Mouse (Mus musculus): ENCODE results near the gene Mgst2. TPM values are rescaled to one million over a fixed set of nuclear protein-coding genes. Genes with fewer than 3 reads are reported as not detected.

Gene Mgst2
- polyA plus RNA-seq, 2 experiments = 0.99 to 6.0 TPM

- WGBS = 45% methylated on average over 8 of the region's 8 CpGs
- Histone ChIP-seq H3K4me1 (ENCODE audit: control insufficient read depth, insufficient read depth, low read length) (peaks cover 33% of the 10 kb centered on the region), H3K27me3 (ENCODE audit: control insufficient read depth, insufficient read depth, low read length) (no peaks in the 10 kb centered on the region), H3K4me3 (replicated peaks; ENCODE audit: low read length) (no peak overlapping the region), H3K9ac (ENCODE audit: low read depth, low read length, severe bottlenecking) (no peak overlapping the region), H3K9me3 (ENCODE audit: control insufficient read depth, low read length) (0 out of 2 replicates have a peak, but pooled peaks cover 3% of the 10 kb centered on the region), H3K36me3 (ENCODE audit: control insufficient read depth, insufficient read depth, low read length) (no peaks in the 10 kb centered on the region), H3K4me2 (replicated peaks; ENCODE audit: low read depth, low read length, severe bottlenecking) (no peak overlapping the region), H3K27ac (replicated peaks; ENCODE audit: low read depth, low read length) (no peak overlapping the region)
- ATAC-seq (ENCODE audit: low FRiP score, low read depth) (no peak), DNase-seq (ENCODE audit: low spot score) (peak; percentile 17)
- TF ChIP-seq POLR2A (IDR thresholded peaks at IDR 0.05; ENCODE audit: borderline replicate concordance, extremely low read depth, insufficient read depth, insufficient read length) = no peak
Observed at GRCm38 (mm10) chr3:51703478-51703877, 43.3 kb downstream of the Mgst2 start.

- Histone ChIP-seq H3K4me3 (replicated peaks; ENCODE audit: low read length) (no peak overlapping the region), H3K4me2 (replicated peaks; ENCODE audit: low read depth, low read length, severe bottlenecking) (no peak overlapping the region), H3K9ac (ENCODE audit: low read depth, low read length, severe bottlenecking) (no peak overlapping the region), H3K27me3 (ENCODE audit: control insufficient read depth, insufficient read depth, low read length) (no peaks in the 10 kb centered on the region), H3K9me3 (ENCODE audit: control insufficient read depth, low read length) (0 out of 2 replicates have a peak, but pooled peaks cover 3% of the 10 kb centered on the region), H3K4me1 (ENCODE audit: control insufficient read depth, insufficient read depth, low read length) (peaks cover 29% of the 10 kb centered on the region), H3K27ac (replicated peaks; ENCODE audit: low read depth, low read length) (no peak overlapping the region), H3K36me3 (ENCODE audit: control insufficient read depth, insufficient read depth, low read length) (no peaks in the 10 kb centered on the region)
- DNase-seq (ENCODE audit: low spot score) (no peak), ATAC-seq (ENCODE audit: low FRiP score, low read depth) (no peak)
- 85% methylated on average over 7 of the region's 7 CpGs for WGBS
- no peak for TF ChIP-seq POLR2A (IDR thresholded peaks at IDR 0.05; ENCODE audit: borderline replicate concordance, extremely low read depth, insufficient read depth, insufficient read length)
Observed at GRCm38 (mm10) chr3:51705220-51705619, 45.1 kb downstream of the Mgst2 start.

- TF ChIP-seq POLR2A (IDR thresholded peaks at IDR 0.05; ENCODE audit: borderline replicate concordance, extremely low read depth, insufficient read depth, insufficient read length) = no peak
- no peak for ATAC-seq (ENCODE audit: low FRiP score, low read depth)
Observed at GRCm38 (mm10) chr3:51708375-51708745, 48.2 kb downstream of the Mgst2 start.

GRCm38 (mm10) chr3:51708746-51709411, 48.7 kb downstream of the Mgst2 start:
- no peaks in the 10 kb centered on the region for H3K36me3 ChIP-seq (ENCODE audit: control insufficient read depth, insufficient read depth, low read length)
- 0 out of 2 replicates have a peak, but pooled peaks cover 3% of the 10 kb centered on the region for H3K9me3 ChIP-seq (ENCODE audit: control insufficient read depth, low read length)
- DNase-seq (ENCODE audit: low spot score) (peak; percentile 88), ATAC-seq (ENCODE audit: low FRiP score, low read depth) (peak; percentile 90)
- no peak overlapping the region for H3K4me3 ChIP-seq (replicated peaks; ENCODE audit: low read length)
- 53% methylated on average over 21 of the region's 21 CpGs for WGBS
- peak overlapping the region; percentile 52 for H3K27ac ChIP-seq (replicated peaks; ENCODE audit: low read depth, low read length)
- no peaks in the 10 kb centered on the region for H3K27me3 ChIP-seq (ENCODE audit: control insufficient read depth, insufficient read depth, low read length)
- 0 out of 2 replicates have a peak overlapping the region, but pooled peaks have one; percentile 23 for H3K4me2 ChIP-seq (replicated peaks; ENCODE audit: low read depth, low read length, severe bottlenecking)
- no peak overlapping the region for H3K9ac ChIP-seq (ENCODE audit: low read depth, low read length, severe bottlenecking)
- peaks cover 18% of the 10 kb centered on the region for H3K4me1 ChIP-seq (ENCODE audit: control insufficient read depth, insufficient read depth, low read length)
- TF ChIP-seq POLR2A (IDR thresholded peaks at IDR 0.05; ENCODE audit: borderline replicate concordance, extremely low read depth, insufficient read depth, insufficient read length) = no peak

More at GRCm38 (mm10) chr3:51708375-51708745, 48.2 kb downstream of the Mgst2 start:
- Histone ChIP-seq H3K9me3 (ENCODE audit: control insufficient read depth, low read length) (0 out of 2 replicates have a peak, but pooled peaks cover 3% of the 10 kb centered on the region), H3K27me3 (ENCODE audit: control insufficient read depth, insufficient read depth, low read length) (no peaks in the 10 kb centered on the region), H3K4me3 (replicated peaks; ENCODE audit: low read length) (no peak overlapping the region), H3K27ac (replicated peaks; ENCODE audit: low read depth, low read length) (peak overlapping the region; percentile 52; the same call in 1 of the 2 replicates), H3K4me1 (ENCODE audit: control insufficient read depth, insufficient read depth, low read length) (peaks cover 13% of the 10 kb centered on the region), H3K9ac (ENCODE audit: low read depth, low read length, severe bottlenecking) (no peak overlapping the region), H3K4me2 (replicated peaks; ENCODE audit: low read depth, low read length, severe bottlenecking) (no peak overlapping the region), H3K36me3 (ENCODE audit: control insufficient read depth, insufficient read depth, low read length) (no peaks in the 10 kb centered on the region)
- DNase-seq (ENCODE audit: low spot score) = no peak
- WGBS = 62% methylated on average over 1 of the region's 1 CpGs

GRCm38 (mm10) chr3:51712382-51712781, 52.2 kb downstream of the Mgst2 start:
- Histone ChIP-seq H3K9me3 (ENCODE audit: control insufficient read depth, low read length) (no peaks in the 10 kb centered on the region), H3K4me2 (replicated peaks; ENCODE audit: low read depth, low read length, severe bottlenecking) (no peak overlapping the region)
- DNase-seq (ENCODE audit: low spot score) = no peak

More at GRCm38 (mm10) chr3:51712382-51712781, 52.2 kb downstream of the Mgst2 start:
- no peak overlapping the region for H3K27ac ChIP-seq (replicated peaks; ENCODE audit: low read depth, low read length)
- H3K4me1 ChIP-seq (ENCODE audit: control insufficient read depth, insufficient read depth, low read length) = peaks cover 27% of the 10 kb centered on the region
- H3K9ac ChIP-seq (ENCODE audit: low read depth, low read length, severe bottlenecking) = no peak overlapping the region
- no peaks in the 10 kb centered on the region for H3K27me3 ChIP-seq (ENCODE audit: control insufficient read depth, insufficient read depth, low read length)
- ATAC-seq (ENCODE audit: low FRiP score, low read depth) = no peak
- WGBS = 30% methylated on average over 3 of the region's 3 CpGs
- H3K36me3 ChIP-seq (ENCODE audit: control insufficient read depth, insufficient read depth, low read length) = no peaks in the 10 kb centered on the region
- TF ChIP-seq POLR2A (IDR thresholded peaks at IDR 0.05; ENCODE audit: borderline replicate concordance, extremely low read depth, insufficient read depth, insufficient read length) = no peak
- no peak overlapping the region for H3K4me3 ChIP-seq (replicated peaks; ENCODE audit: low read length)

Data from limb, embryonic 14.5 days (tissue).